Mouse (Mus musculus) cerebellum, adult 8-10 months (tissue): ENCODE data around the gene Rer1.

ENCODE experiments used
- DNase-seq: peaks from one replicate; pipeline ENCODE4 v3.0.0; 2022

The Rer1 gene

GRCm38 (mm10) chr4:155074418-155074817 is 11.8 kb downstream of the Rer1 start:
- DNase-seq, result no peak

GRCm38 (mm10) chr4:155070921-155071320 is 15.3 kb downstream of the Rer1 start:
- DNase-seq, result no peak

- DNase-seq, result no peak
Observed at GRCm38 (mm10) chr4:155070199-155070598, 16.0 kb downstream of the Rer1 start.

- DNase-seq, result peak; percentile 68
Observed at GRCm38 (mm10) chr4:155069191-155069590, 17.0 kb downstream of the Rer1 start.

- no peak for DNase-seq
Observed at GRCm38 (mm10) chr4:155068357-155068972, 17.7 kb downstream of the Rer1 start.

GRCm38 (mm10) chr4:155066834-155067522 is 19.2 kb downstream of the Rer1 start, which contains the start of gene Pex10:
Pex10 (plus strand) TSS chr4:155067016.
- DNase-seq, result peak; percentile 97

- peak; percentile 93 for DNase-seq
Observed at GRCm38 (mm10) chr4:155065970-155066833, 20.0 kb downstream of the Rer1 start.

GRCm38 (mm10) chr4:155064474-155064873 is 21.7 kb downstream of the Rer1 start:
- DNase-seq, result no peak

GRCm38 (mm10) chr4:155063895-155064294 is 22.3 kb downstream of the Rer1 start:
- DNase-seq, result no peak

GRCm38 (mm10) chr4:155058325-155058724 is 27.9 kb downstream of the Rer1 start:
- DNase-seq, result no peak

GRCm38 (mm10) chr4:155056724-155057123 is 29.5 kb downstream of the Rer1 start, which contains the start of gene Plch2:
Plch2 (minus strand) TSS chr4:155056784.
- no peak for DNase-seq

- DNase-seq, result no peak
Observed at GRCm38 (mm10) chr4:155050116-155050515, 36.1 kb downstream of the Rer1 start.

GRCm38 (mm10) chr4:155046636-155047035 is 39.5 kb downstream of the Rer1 start:
- no peak for DNase-seq

- no peak for DNase-seq
Observed at GRCm38 (mm10) chr4:155043289-155043625, 42.9 kb downstream of the Rer1 start.

- no peak for DNase-seq
Observed at GRCm38 (mm10) chr4:155042606-155043288, 43.4 kb downstream of the Rer1 start.

- no peak for DNase-seq
Observed at GRCm38 (mm10) chr4:155040696-155041095, 45.5 kb downstream of the Rer1 start.

- DNase-seq, result no peak
Observed at GRCm38 (mm10) chr4:155040197-155040596, 46.0 kb downstream of the Rer1 start.

- no peak for DNase-seq
Observed at GRCm38 (mm10) chr4:155034787-155035186, 51.4 kb downstream of the Rer1 start.

- DNase-seq, result no peak
Observed at GRCm38 (mm10) chr4:155034202-155034601, 52.0 kb downstream of the Rer1 start.

- DNase-seq, result no peak
Observed at GRCm38 (mm10) chr4:155033115-155033514, 53.1 kb downstream of the Rer1 start.

- peak; percentile 80 for DNase-seq
Observed at GRCm38 (mm10) chr4:155024170-155025010, 61.8 kb downstream of the Rer1 start.
